Mouse (Mus musculus): ENCODE measurements around the gene Tmprss11b.

- TF ChIP-seq POLR2A (IDR thresholded peaks at IDR 0.05; ENCODE audit: low read depth, low read length) (no peak), CTCF (conservative IDR thresholded peaks at IDR 0.05; ENCODE audit: insufficient read depth, insufficient read length, low read depth, low read length) (no peak)
These were observed 43.8 kb downstream of the Tmprss11b start, which contains the start of gene Tmprss11f for GRCm38 (mm10) chr5:86632324-86632723.
